Mouse (Mus musculus): ENCODE measurements around the gene Gm11444.

The Gm11444 gene

DNA sequence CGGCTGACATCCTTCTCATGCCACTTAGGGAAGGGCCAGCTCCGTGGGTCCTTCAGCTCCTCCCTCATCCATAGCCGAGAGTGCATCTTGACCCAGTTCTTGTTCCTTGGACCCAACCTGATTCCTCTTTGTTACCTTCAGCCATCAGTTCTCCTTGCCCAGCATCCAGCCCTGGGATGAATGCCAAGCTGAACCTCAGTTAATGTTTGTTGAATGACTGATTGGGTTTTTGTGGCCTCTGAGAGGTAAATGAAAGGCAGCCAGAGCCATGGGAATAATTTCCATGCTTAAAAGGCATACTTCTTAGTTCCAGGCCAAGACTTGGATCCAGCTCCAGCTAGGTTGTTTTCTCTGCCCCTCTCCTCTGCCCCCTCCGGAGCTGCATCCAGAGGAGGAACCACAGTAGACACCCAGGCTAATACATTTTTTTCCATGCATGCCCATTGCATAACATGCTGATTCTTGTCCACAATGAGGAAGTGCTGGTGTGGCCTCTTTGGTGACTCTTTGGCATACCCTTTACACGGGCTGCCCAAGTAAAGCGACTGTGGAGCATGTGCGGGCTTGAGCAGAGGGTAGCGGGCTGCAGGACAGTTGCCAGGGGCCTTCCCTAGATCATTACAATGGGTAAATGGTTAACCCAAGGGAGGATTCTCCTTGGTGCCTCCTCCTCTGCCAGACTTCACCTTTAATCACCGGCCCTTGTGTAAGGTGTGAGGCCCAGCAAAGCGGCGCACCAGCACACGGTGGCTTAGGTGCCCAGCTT lies 37.7 kb downstream of the Gm11444 start:
- peak; percentile 89 to 90 for DNase-seq

GRCm38 (mm10) chr11:85811676-85812075 lies 38.5 kb downstream of the Gm11444 start:
- no peak for DNase-seq

- no peak for DNase-seq
Observed at GRCm38 (mm10) chr11:85811229-85811628, 38.9 kb downstream of the Gm11444 start.

DNA sequence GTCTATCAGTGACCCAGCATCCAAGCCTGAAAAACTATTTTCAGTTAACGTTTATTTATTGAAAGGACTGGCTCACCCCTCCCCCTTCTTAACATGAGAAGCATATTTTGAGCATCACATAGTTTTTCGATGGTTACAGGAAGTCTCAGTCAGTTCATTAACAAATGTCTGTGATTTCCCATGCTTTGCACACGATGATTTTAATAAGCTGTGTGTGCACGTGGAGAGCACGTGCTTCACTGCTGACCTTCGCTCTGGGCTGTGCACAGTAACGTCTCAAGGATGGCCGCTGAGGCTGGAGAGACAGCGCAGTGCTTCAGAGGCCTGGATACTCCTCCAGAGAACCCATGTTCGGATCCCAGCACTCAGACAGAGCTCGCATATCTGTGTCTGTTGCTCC lies 42.8 kb downstream of the Gm11444 start:
- DNase-seq, result peak; percentile 47 to 64

- DNase-seq, result no peak
Observed at GRCm38 (mm10) chr11:85805779-85806178, 44.4 kb downstream of the Gm11444 start.

DNA sequence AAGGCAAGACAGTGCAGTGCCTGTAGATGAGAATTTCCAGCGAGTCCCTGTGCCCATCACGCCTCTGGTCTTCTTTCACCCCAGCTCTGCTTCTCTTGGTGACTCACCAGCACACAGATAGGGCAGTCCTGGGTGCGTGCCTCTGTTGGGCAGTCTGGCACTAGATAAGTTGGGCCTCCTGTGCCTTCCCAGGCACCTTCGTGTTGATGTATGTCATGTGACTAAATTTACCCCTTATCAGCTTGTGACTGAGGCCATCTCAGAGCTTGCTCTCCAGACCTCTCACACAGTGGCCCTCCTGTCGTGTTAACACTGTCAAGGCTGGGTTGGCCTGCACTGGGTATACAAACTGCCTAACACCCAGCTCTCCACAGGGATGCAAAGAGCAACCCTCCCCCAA lies 46.1 kb downstream of the Gm11444 start:
- no peak for DNase-seq

- DNase-seq, result peak; percentile 45 to 63
Observed at GRCm38 (mm10) chr11:85800380-85800779, 49.8 kb downstream of the Gm11444 start.

- DNase-seq, result no peak
Observed at GRCm38 (mm10) chr11:85799856-85800255, 50.3 kb downstream of the Gm11444 start.

GRCm38 (mm10) chr11:85799456-85799855 lies 50.7 kb downstream of the Gm11444 start:
- DNase-seq, result no peak
